Mouse (Mus musculus) gastrocnemius, postnatal 10 days (tissue): ENCODE measurements around the gene Tbc1d24. TPM values are rescaled to one million over a fixed set of nuclear protein-coding genes. Genes with fewer than 3 reads are reported as not detected.
"Not testable (repeated sequence)": the region's sequence is repeated elsewhere in the genome, so short reads cannot be mapped to it uniquely, and the experiment has no call there.

ENCODE experiments used
- DNase-seq: peaks from one replicate; pipeline ENCODE4 v3.0.0; 2021; ENCODE audit warnings: mixed read lengths
- microRNA-seq, 2 experiments: library from miRNA; unstranded; fragments of <30 nt; microRNA quantifications; one replicate each; pipeline ENCODE4 v1.2.0; 2021
- total RNA-seq, 2 experiments: library from RNA; stranded (reverse); gene quantifications; 2 replicates each; pipeline ENCODE4 v1.2.3; 2021

The Tbc1d24 gene
- total RNA-seq, 2 experiments from 2014 or later, result 5.8 to 8.9 TPM

GRCm38 (mm10) chr17:24149421-24149820 is 55.9 kb downstream of the Tbc1d24 start:
- no peak for DNase-seq

GRCm38 (mm10) chr17:24142897-24143296 is 62.5 kb downstream of the Tbc1d24 start:
- DNase-seq, result no peak

- DNase-seq, result peak; percentile 97
Observed at GRCm38 (mm10) chr17:24141425-24141920, 63.9 kb downstream of the Tbc1d24 start.

- DNase-seq, result peak; percentile 29
Observed at GRCm38 (mm10) chr17:24140845-24141424, 64.4 kb downstream of the Tbc1d24 start.

GRCm38 (mm10) chr17:24139968-24140367 is 65.4 kb downstream of the Tbc1d24 start:
- no peak for DNase-seq

- no peak for DNase-seq
Observed at GRCm38 (mm10) chr17:24139256-24139655, 66.1 kb downstream of the Tbc1d24 start.

GRCm38 (mm10) chr17:24137226-24137880 is 68.0 kb downstream of the Tbc1d24 start:
- DNase-seq, result no peak

- DNase-seq, result no peak
Observed at GRCm38 (mm10) chr17:24134062-24134461, 71.3 kb downstream of the Tbc1d24 start.

- not testable (repeated sequence) for DNase-seq
Observed at GRCm38 (mm10) chr17:24132919-24133318, 72.4 kb downstream of the Tbc1d24 start.

GRCm38 (mm10) chr17:24131570-24131969 is 73.8 kb downstream of the Tbc1d24 start:
- no peak for DNase-seq

GRCm38 (mm10) chr17:24129246-24129645 is 76.1 kb downstream of the Tbc1d24 start:
- not testable (repeated sequence) for DNase-seq

- DNase-seq, result no peak
Observed at GRCm38 (mm10) chr17:24127592-24127991, 77.8 kb downstream of the Tbc1d24 start.

GRCm38 (mm10) chr17:24126801-24127200 is 78.6 kb downstream of the Tbc1d24 start:
- no peak for DNase-seq

Small RNAs within 50 kb of the gene (microRNA-seq; reads per million reads assigned to microRNA genes)
- gene Mir5134 (0 to 0.32 reads per million in 2 experiments), gene Mir6965 (0 to 0.64 reads per million in 2 experiments)

Other genes with a start within 250 kb of the Tbc1d24 start
- not detected for gene Prss30, start 225.0 kb downstream of the Tbc1d24 start, total RNA-seq
- not detected for gene Prss22, start 207.5 kb downstream of the Tbc1d24 start, total RNA-seq
- not detected for gene Prss27, start 167.4 kb downstream of the Tbc1d24 start, total RNA-seq
- 10 to 100 TPM; 16.9 to 18.2 TPM for gene Kctd5, start 132.1 kb downstream of the Tbc1d24 start, total RNA-seq
- gene Pdpk1, start 54.6 kb downstream of the Tbc1d24 start, total RNA-seq, result 10 to 100 TPM; 44.2 to 47.0 TPM
- gene Amdhd2, start 41.8 kb downstream of the Tbc1d24 start, total RNA-seq, result 10 to 100 TPM; 12.0 to 16.6 TPM
- gene Atp6v0c, start 35.9 kb downstream of the Tbc1d24 start, total RNA-seq, result 100 to 1,000 TPM; 180 to 191 TPM
- gene Ntn3, start 4.0 kb upstream of the Tbc1d24 start, total RNA-seq, result 1 to 10 TPM; 1.6 to 2.5 TPM
- 1 to 10 TPM; 2.5 to 4.0 TPM for gene Tedc2, start 15.3 kb upstream of the Tbc1d24 start, total RNA-seq
- 1 to 10 TPM; 5.0 to 8.2 TPM for gene Ccnf, start 45.9 kb upstream of the Tbc1d24 start, total RNA-seq
- gene Abca17, start 145.5 kb upstream of the Tbc1d24 start, total RNA-seq, result under 1 TPM in 1 of 2 experiments, not detected in 1; 0.05 TPM
- 10 to 100 TPM; 10.2 to 11.4 TPM for gene Abca3, start 146.4 kb upstream of the Tbc1d24 start, total RNA-seq
- 10 to 100 TPM; 59.1 to 67.5 TPM for gene Rnps1, start 209.0 kb upstream of the Tbc1d24 start, total RNA-seq
- 100 to 1,000 TPM; 147 to 161 TPM for gene Eci1, start 221.1 kb upstream of the Tbc1d24 start, total RNA-seq
- gene Dnase1l2, start 237.5 kb upstream of the Tbc1d24 start, total RNA-seq, result 1 to 10 TPM in 1 of 2 experiments, under 1 TPM in 1; 0.63 to 1.7 TPM